Mouse (Mus musculus): ENCODE measurements around the gene Twf2. TPM values are rescaled to one million over a fixed set of nuclear protein-coding genes. Genes with fewer than 3 reads are reported as not detected.

The Twf2 gene
- polyA plus RNA-seq, 1 experiment from 2014 or later: 64.2 TPM

DNA sequence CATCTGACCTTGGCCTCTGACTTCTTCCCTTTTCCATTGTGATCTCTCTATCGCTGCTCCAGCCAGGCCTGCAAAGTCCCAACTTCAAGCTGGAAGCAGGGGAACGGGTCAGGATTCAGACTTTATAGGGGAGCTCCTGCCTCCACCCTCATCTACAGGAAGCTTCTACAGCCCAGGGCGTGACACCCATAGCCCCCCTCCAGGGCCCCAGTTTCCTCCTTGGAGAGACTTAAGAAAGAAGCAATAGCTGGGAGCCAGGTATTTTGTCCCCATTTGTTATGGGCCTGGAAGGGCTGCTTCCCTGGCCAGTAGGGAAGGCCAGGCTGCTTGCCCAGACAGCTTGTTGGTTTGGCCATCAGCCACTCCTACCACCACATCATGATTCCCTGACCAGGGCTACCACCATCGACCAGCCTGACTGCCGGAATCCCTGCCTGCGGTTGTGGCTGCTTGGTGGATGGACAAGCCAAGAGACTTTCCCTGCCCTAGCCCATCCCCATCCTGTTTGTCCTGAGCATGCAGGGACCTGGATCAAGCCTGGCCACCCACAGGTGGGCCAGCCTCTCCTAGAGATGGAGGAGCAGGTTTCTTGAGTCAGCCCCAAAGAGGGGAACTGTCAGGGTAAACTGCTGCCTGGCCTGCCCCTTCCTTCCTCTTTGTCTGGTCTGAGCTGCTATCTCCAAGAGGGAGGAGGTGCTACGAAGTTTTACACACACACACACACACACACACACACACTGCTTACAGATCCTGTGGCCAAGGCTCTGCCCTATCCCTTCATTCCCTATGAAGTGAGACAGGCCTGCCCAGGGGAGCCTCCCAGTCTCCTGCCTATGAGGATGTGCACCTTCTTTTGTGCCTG is 1.3 kb downstream of the Twf2 start:
- H3K36me3 ChIP-seq (ENCODE audit: insufficient read depth, low read length): no peaks in the 10 kb centered on the region
- TF ChIP-seq EP300 (IDR thresholded peaks at IDR 0.05): no peak
- no peak for TF ChIP-seq CTCF (IDR thresholded peaks at IDR 0.05)
- H3K9ac ChIP-seq (replicated peaks; ENCODE audit: low read depth): no peak overlapping the region
- peak overlapping the region; percentile 54 for H3K4me3 ChIP-seq (ENCODE audit: low read depth, low read length)
- DNase-seq (ENCODE audit: low spot score) (no peak), ATAC-seq (no peak)
- peak overlapping the region; percentile 75; the same call in 1 of the 2 replicates for H3K27ac ChIP-seq (ENCODE audit: low read length)
- H3K27me3 ChIP-seq (replicated peaks; ENCODE audit: insufficient read depth, low read length): no peaks in the 10 kb centered on the region
- peaks cover 9% of the 10 kb centered on the region; the same call in 1 of the 2 replicates for H3K4me1 ChIP-seq (ENCODE audit: insufficient read depth, low read depth, low read length)
- 51% methylated on average over 7 of the region's 7 CpGs for WGBS
- no peaks in the 10 kb centered on the region for H3K9me3 ChIP-seq (ENCODE audit: low read length)
- peak overlapping the region; percentile 63 for H3K4me2 ChIP-seq (replicated peaks; ENCODE audit: low read depth, low read length)

DNA sequence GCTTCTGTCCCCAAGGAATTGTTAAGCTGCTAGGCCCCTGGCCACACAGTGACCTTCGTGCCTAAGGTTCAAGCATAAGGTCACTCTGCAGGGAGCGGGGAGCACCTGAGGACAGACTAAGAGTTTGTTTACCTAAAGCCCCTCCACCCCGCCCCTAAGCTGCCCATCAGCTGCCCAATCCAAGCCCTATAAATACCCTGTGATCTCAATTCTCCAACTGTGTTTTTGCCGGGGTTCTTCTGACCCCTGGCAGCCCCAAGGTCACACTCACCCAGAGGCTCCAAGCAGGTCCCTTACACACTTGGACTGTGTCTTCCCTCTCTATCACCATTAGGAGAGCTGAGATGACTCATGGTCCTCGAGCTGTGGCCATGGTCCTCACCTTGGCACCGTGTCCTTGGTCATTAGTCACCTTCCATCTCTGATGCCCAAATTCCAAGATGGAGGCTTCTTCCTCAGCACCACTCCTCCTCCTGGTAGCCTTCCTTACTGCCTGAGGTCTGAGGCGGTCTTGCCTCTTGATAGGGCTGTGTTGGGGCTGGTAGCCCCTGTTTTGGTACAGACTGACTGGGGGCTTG is 2.9 kb downstream of the Twf2 start:
- no peak overlapping the region for H3K27ac ChIP-seq (ENCODE audit: low read length)
- WGBS: 75% methylated on average over 7 of the region's 7 CpGs

DNA sequence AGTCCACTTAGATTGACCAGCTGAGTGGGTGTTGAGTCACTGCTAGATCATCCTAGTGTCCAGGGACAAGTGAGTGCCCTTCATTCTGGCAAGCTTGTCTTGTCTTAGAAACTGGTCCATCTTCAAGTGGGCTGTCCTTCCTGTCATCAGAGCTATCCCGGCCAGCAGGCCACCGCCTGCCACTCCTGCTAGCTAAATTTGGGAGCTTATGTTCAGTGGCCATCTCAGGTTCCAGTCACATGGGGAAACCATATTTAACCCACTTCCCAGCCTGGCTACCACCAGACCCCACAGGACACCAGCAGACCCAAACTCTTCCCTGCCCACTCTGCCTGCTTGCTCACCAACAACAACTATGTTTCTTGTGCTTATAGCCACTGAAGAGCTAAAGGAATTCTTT is 3.6 kb downstream of the Twf2 start:
- ATAC-seq: no peak
- no peak for TF ChIP-seq EP300 (IDR thresholded peaks at IDR 0.05)
- no peak for TF ChIP-seq CTCF (IDR thresholded peaks at IDR 0.05)
- Histone ChIP-seq H3K36me3 (ENCODE audit: insufficient read depth, low read length) (no peaks in the 10 kb centered on the region), H3K27ac (ENCODE audit: low read length) (no peak overlapping the region), H3K4me2 (replicated peaks; ENCODE audit: low read depth, low read length) (no peak overlapping the region), H3K4me1 (ENCODE audit: insufficient read depth, low read depth, low read length) (peaks cover 8% of the 10 kb centered on the region; the same call in 1 of the 2 replicates), H3K9ac (replicated peaks; ENCODE audit: low read depth) (no peak overlapping the region), H3K9me3 (ENCODE audit: low read length) (no peaks in the 10 kb centered on the region), H3K4me3 (ENCODE audit: low read depth, low read length) (no peak overlapping the region), H3K27me3 (replicated peaks; ENCODE audit: insufficient read depth, low read length) (no peaks in the 10 kb centered on the region)
- 71% methylated on average over 2 of the region's 2 CpGs for WGBS
- no peak for DNase-seq (ENCODE audit: low spot score)

More for the DNA sequence above, 2.9 kb downstream of the Twf2 start:
- DNase-seq (ENCODE audit: low spot score) (no peak), ATAC-seq (no peak)
- no peaks in the 10 kb centered on the region for H3K27me3 ChIP-seq (replicated peaks; ENCODE audit: insufficient read depth, low read length)
- H3K9ac ChIP-seq (replicated peaks; ENCODE audit: low read depth): no peak overlapping the region
- no peak overlapping the region for H3K4me3 ChIP-seq (ENCODE audit: low read depth, low read length)
- no peaks in the 10 kb centered on the region for H3K9me3 ChIP-seq (ENCODE audit: low read length)
- H3K4me1 ChIP-seq (ENCODE audit: insufficient read depth, low read depth, low read length): peaks cover 8% of the 10 kb centered on the region; the same call in 1 of the 2 replicates
- no peaks in the 10 kb centered on the region for H3K36me3 ChIP-seq (ENCODE audit: insufficient read depth, low read length)
- no peak overlapping the region for H3K4me2 ChIP-seq (replicated peaks; ENCODE audit: low read depth, low read length)
- TF ChIP-seq CTCF (IDR thresholded peaks at IDR 0.05) (no peak), EP300 (IDR thresholded peaks at IDR 0.05) (no peak)

DNA sequence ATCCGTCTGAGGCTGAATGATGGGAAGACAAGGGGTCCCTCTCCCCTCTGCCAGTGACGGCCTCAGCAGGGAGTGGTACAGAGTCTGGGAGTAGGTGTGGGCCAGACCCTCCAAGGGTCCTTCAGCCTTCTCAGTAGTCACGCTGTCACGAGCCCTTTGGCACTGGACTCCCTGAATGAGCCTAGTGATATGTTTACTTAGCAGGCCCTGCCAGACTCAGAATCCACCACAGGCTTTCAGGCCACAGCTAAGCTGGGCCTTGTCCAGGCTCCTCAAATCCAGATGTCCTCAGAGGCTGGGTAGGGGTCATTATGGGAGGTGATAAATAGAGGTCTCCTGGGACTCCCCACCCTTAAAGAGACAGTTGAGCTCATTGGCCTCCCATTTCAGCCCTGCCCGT is 5.3 kb downstream of the Twf2 start:
- Histone ChIP-seq H3K9me3 (ENCODE audit: low read length) (no peaks in the 10 kb centered on the region), H3K4me2 (replicated peaks; ENCODE audit: low read depth, low read length) (no peak overlapping the region), H3K27ac (ENCODE audit: low read length) (no peak overlapping the region), H3K36me3 (ENCODE audit: insufficient read depth, low read length) (peaks cover 7% of the 10 kb centered on the region; the same call in 1 of the 2 replicates), H3K9ac (replicated peaks; ENCODE audit: low read depth) (no peak overlapping the region), H3K27me3 (replicated peaks; ENCODE audit: insufficient read depth, low read length) (no peaks in the 10 kb centered on the region), H3K4me1 (ENCODE audit: insufficient read depth, low read depth, low read length) (peaks cover 4% of the 10 kb centered on the region; the same call in 1 of the 2 replicates), H3K4me3 (ENCODE audit: low read depth, low read length) (no peak overlapping the region)
- WGBS: 52% methylated on average over 5 of the region's 5 CpGs
- DNase-seq (ENCODE audit: low spot score) (peak; percentile 52), ATAC-seq (no peak)
- no peak for TF ChIP-seq EP300 (IDR thresholded peaks at IDR 0.05)
- TF ChIP-seq CTCF (IDR thresholded peaks at IDR 0.05): no peak

DNA sequence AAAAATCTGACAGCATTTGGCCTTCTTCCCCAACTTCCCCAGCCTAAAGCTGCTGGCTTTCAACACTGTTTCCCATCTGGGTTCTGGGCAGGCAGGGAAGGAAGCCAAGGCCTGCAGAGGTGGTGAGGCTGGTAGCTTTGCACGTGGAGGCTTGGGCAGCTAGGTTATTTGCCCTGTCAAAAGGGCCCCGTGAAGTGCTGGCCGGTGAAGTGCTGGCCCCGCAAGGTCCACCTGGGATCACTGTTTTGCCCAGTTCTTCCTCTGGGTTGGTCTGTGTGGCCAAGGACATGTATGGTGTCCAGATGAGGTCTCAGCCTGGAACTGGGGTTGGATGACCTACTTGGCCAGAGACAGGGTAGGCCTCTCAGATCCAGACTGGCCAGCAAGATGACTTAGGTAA is 7.0 kb downstream of the Twf2 start:
- Histone ChIP-seq H3K27me3 (replicated peaks; ENCODE audit: insufficient read depth, low read length) (no peaks in the 10 kb centered on the region), H3K9me3 (ENCODE audit: low read length) (no peaks in the 10 kb centered on the region), H3K4me3 (ENCODE audit: low read depth, low read length) (no peak overlapping the region), H3K36me3 (ENCODE audit: insufficient read depth, low read length) (peaks cover 19% of the 10 kb centered on the region; the same call in 1 of the 2 replicates), H3K9ac (replicated peaks; ENCODE audit: low read depth) (no peak overlapping the region), H3K4me1 (ENCODE audit: insufficient read depth, low read depth, low read length) (no peaks in the 10 kb centered on the region), H3K4me2 (replicated peaks; ENCODE audit: low read depth, low read length) (no peak overlapping the region), H3K27ac (ENCODE audit: low read length) (no peak overlapping the region)
- WGBS: 80% methylated on average over 4 of the region's 4 CpGs
- ATAC-seq (no peak), DNase-seq (ENCODE audit: low spot score) (no peak)
- no peak for TF ChIP-seq CTCF (IDR thresholded peaks at IDR 0.05)
- no peak for TF ChIP-seq EP300 (IDR thresholded peaks at IDR 0.05)

DNA sequence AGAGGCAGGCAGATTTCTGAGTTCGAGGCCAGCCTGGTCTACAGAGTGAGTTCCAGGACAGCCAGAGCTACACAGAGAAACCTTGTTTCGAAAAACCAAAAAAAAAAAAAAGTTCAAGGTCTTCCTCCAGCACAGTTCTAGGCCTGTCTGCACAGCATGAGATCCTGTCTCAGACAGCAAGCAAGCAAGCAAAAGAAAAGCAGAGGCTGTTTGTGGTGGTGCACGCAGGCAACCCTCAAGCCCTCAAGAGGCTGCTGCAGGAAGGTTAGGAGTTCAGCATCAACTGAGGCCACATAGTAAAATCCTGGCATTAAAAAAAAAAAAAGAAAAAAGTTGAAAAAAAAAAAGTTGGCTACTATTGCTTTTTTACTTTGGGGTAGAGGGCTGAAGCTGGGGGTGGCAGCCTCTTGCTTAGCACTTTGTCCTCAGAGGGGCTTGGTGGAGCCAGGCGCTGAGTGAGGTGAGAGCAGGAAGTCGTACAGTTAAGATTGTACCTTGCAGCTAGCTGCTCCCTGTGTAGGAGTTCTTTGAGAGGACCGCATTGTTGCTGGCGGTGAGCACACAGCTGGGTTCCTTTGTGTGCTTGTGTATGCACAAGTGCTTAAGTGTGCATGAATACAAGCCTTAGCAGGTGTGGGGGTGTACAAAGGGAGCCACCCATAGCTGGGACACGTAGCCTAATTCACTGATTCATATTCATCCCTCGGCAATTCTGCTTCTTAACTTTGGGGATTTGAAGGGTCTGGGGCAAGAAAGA is 8.1 kb downstream of the Twf2 start:
- peak; percentile 57 for DNase-seq (ENCODE audit: low spot score)
- Histone ChIP-seq H3K9me3 (ENCODE audit: low read length) (no peaks in the 10 kb centered on the region), H3K27ac (ENCODE audit: low read length) (peak overlapping the region; percentile 71; the same call in 1 of the 2 replicates), H3K36me3 (ENCODE audit: insufficient read depth, low read length) (peaks cover 23% of the 10 kb centered on the region), H3K4me1 (ENCODE audit: insufficient read depth, low read depth, low read length) (no peaks in the 10 kb centered on the region), H3K9ac (replicated peaks; ENCODE audit: low read depth) (no peak overlapping the region), H3K4me2 (replicated peaks; ENCODE audit: low read depth, low read length) (peak overlapping the region; percentile 50), H3K4me3 (ENCODE audit: low read depth, low read length) (peak overlapping the region; percentile 10; the same call in 1 of the 2 replicates), H3K27me3 (replicated peaks; ENCODE audit: insufficient read depth, low read length) (no peaks in the 10 kb centered on the region)
- TF ChIP-seq CTCF (IDR thresholded peaks at IDR 0.05) (no peak), EP300 (IDR thresholded peaks at IDR 0.05) (no peak)
- WGBS: 66% methylated on average over 9 of the region's 9 CpGs
- peak; percentile 56 for ATAC-seq

Data from lung, postnatal 0 days (tissue).